Mouse (Mus musculus): Measurements from ENCODE around the gene Celsr1. TPM values are rescaled to one million over a fixed set of nuclear protein-coding genes. Genes with fewer than 3 reads are reported as not detected.

Gene Celsr1
- polyA plus RNA-seq, 1 experiment from 2014 or later: 3.5 TPM

DNA sequence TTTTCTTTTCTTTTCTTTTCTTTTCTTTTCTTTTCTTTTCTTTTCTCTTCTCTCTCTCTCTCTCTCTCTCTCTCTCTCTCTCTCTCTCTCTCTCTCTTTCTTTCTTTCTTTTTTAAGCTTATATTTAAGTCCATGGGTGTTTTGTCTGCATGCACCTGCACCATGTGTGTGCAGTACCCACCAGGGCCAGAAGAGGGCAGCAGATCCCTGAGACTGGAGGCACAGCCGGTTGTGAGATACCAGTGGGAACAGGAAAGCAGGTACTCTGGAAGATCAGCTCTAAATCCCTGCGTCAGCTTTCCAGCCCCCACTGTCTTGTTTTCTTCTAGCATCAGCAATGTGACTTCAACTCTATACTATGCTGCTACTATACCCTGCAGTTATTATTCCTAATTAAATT is 120.0 kb downstream of the Celsr1 start:
- Histone ChIP-seq H3K4me3 (ENCODE audit: low read length) (no peak overlapping the region), H3K9ac (replicated peaks; ENCODE audit: low read length) (no peak overlapping the region), H3K4me2 (replicated peaks; ENCODE audit: low read depth, low read length) (no peak overlapping the region), H3K27ac (ENCODE audit: low read length) (no peak overlapping the region), H3K4me1 (ENCODE audit: insufficient read depth, low read length) (peaks cover 19% of the 10 kb centered on the region), H3K27me3 (ENCODE audit: insufficient read depth, low read length) (no peaks in the 10 kb centered on the region), H3K36me3 (ENCODE audit: insufficient read depth, low read length) (peaks cover 10% of the 10 kb centered on the region), H3K9me3 (ENCODE audit: low read length) (peaks cover 6% of the 10 kb centered on the region)
- no peak for ATAC-seq (ENCODE audit: low FRiP score, low TSS enrichment)
- WGBS: 37% methylated on average over 2 of the region's 2 CpGs

DNA sequence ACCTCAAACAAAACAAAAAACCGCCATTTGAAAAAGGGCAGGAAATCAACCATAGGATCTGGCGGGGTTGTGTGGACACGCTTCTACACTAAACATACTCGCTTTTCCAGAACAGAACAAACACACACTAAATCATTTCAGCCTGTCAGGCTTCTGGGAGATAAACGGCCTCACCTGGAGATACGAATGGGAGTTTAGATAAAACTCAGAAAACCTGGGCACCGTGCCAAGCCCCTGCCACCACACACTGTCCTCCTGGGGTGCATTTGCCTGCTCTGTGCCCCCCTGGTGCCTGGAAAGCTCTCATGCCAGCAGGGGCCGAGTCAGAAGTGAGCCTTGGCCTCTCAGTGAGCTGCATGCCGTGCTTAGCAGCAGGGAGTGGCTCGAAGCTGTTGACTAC is 123.6 kb downstream of the Celsr1 start:
- no peak overlapping the region; the same call in 1 of the 2 replicates for H3K9ac ChIP-seq (replicated peaks; ENCODE audit: low read length)
- H3K27me3 ChIP-seq (ENCODE audit: insufficient read depth, low read length): no peaks in the 10 kb centered on the region
- H3K27ac ChIP-seq (ENCODE audit: low read length): peak overlapping the region; percentile 28
- no peaks in the 10 kb centered on the region for H3K9me3 ChIP-seq (ENCODE audit: low read length)
- no peak overlapping the region for H3K4me3 ChIP-seq (ENCODE audit: low read length)
- H3K4me2 ChIP-seq (replicated peaks; ENCODE audit: low read depth, low read length): no peak overlapping the region
- no peak for ATAC-seq (ENCODE audit: low FRiP score, low TSS enrichment)
- H3K4me1 ChIP-seq (ENCODE audit: insufficient read depth, low read length): peaks cover 20% of the 10 kb centered on the region
- peaks cover 4% of the 10 kb centered on the region for H3K36me3 ChIP-seq (ENCODE audit: insufficient read depth, low read length)
- WGBS: 16% methylated on average over 10 of the region's 10 CpGs

DNA sequence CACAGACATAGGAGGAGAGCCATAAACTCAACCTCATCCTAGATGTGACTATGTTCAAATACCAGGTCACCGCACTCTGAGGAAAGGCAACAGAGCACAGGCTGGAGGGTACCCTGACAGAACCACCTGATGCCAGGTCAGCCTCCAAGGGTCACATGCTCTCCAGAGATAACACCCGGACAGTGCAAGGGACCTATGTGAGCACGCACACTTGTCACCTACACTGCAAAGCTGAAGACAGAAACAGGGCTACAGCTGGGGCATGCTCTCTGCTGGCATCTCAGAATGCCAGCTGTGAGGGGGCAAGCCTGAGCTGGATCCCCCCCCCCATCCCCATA is 124.1 kb downstream of the Celsr1 start:
- H3K4me2 ChIP-seq (replicated peaks; ENCODE audit: low read depth, low read length): no peak overlapping the region
- WGBS: 52% methylated on average over 3 of the region's 3 CpGs
- peaks cover 4% of the 10 kb centered on the region for H3K36me3 ChIP-seq (ENCODE audit: insufficient read depth, low read length)
- H3K9ac ChIP-seq (replicated peaks; ENCODE audit: low read length): no peak overlapping the region
- peaks cover 20% of the 10 kb centered on the region for H3K4me1 ChIP-seq (ENCODE audit: insufficient read depth, low read length)
- ATAC-seq (ENCODE audit: low FRiP score, low TSS enrichment): peak; percentile 60; the same call in 1 of the 2 replicates
- no peaks in the 10 kb centered on the region for H3K9me3 ChIP-seq (ENCODE audit: low read length)
- H3K27me3 ChIP-seq (ENCODE audit: insufficient read depth, low read length): no peaks in the 10 kb centered on the region
- H3K4me3 ChIP-seq (ENCODE audit: low read length): no peak overlapping the region
- peak overlapping the region; percentile 28 for H3K27ac ChIP-seq (ENCODE audit: low read length)

- 73% methylated on average over 7 of the region's 7 CpGs for WGBS
- ATAC-seq (ENCODE audit: low FRiP score, low TSS enrichment): peak; percentile 57
- H3K27me3 ChIP-seq (ENCODE audit: insufficient read depth, low read length): no peaks in the 10 kb centered on the region
- H3K4me1 ChIP-seq (ENCODE audit: insufficient read depth, low read length): peaks cover 20% of the 10 kb centered on the region
- no peaks in the 10 kb centered on the region for H3K9me3 ChIP-seq (ENCODE audit: low read length)
- H3K27ac ChIP-seq (ENCODE audit: low read length): peak overlapping the region; percentile 50; the same call in 1 of the 2 replicates
- no peak overlapping the region for H3K9ac ChIP-seq (replicated peaks; ENCODE audit: low read length)
- no peak overlapping the region for H3K4me2 ChIP-seq (replicated peaks; ENCODE audit: low read depth, low read length)
- H3K36me3 ChIP-seq (ENCODE audit: insufficient read depth, low read length): peaks cover 2% of the 10 kb centered on the region
- no peak overlapping the region for H3K4me3 ChIP-seq (ENCODE audit: low read length)
These were observed 124.7 kb downstream of the Celsr1 start for GRCm38 (mm10) chr15:85908660-85909491.

DNA sequence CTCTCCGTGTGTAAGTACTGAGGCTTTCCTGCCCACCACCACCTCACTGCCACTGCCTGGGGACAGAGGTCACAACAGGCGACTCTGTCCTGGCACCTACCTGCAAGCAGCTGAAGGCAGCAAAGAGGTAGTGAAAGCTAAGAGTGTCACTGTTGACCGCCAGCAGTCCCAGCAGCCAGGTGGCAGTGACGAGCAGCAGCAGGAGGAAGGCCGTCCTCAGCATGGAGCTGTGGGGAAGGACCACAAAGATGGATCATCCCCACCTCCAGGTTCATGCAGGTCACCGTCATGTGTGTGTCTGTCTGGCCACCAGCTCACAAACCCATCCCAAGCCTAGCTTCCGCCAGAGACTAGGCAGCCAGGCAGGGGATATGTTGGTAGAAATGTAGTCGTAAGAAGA is 129.8 kb downstream of the Celsr1 start:
- Histone ChIP-seq H3K36me3 (ENCODE audit: insufficient read depth, low read length) (peaks cover 9% of the 10 kb centered on the region; the same call in 1 of the 2 replicates), H3K4me1 (ENCODE audit: insufficient read depth, low read length) (peaks cover 5% of the 10 kb centered on the region; the same call in 1 of the 2 replicates), H3K9ac (replicated peaks; ENCODE audit: low read length) (no peak overlapping the region), H3K4me2 (replicated peaks; ENCODE audit: low read depth, low read length) (no peak overlapping the region), H3K27me3 (ENCODE audit: insufficient read depth, low read length) (no peaks in the 10 kb centered on the region), H3K9me3 (ENCODE audit: low read length) (no peaks in the 10 kb centered on the region), H3K27ac (ENCODE audit: low read length) (no peak overlapping the region), H3K4me3 (ENCODE audit: low read length) (no peak overlapping the region)
- 78% methylated on average over 8 of the region's 8 CpGs for WGBS
- no peak for ATAC-seq (ENCODE audit: low FRiP score, low TSS enrichment)

GRCm38 (mm10) chr15:85902505-85902904 is 131.1 kb downstream of the Celsr1 start:
- no peak; the same call in 1 of the 2 replicates for ATAC-seq (ENCODE audit: low FRiP score, low TSS enrichment)
- Histone ChIP-seq H3K4me1 (ENCODE audit: insufficient read depth, low read length) (0 out of 2 replicates have a peak, but pooled peaks cover 2% of the 10 kb centered on the region), H3K36me3 (ENCODE audit: insufficient read depth, low read length) (peaks cover 14% of the 10 kb centered on the region; the same call in 1 of the 2 replicates), H3K27ac (ENCODE audit: low read length) (no peak overlapping the region), H3K9me3 (ENCODE audit: low read length) (no peaks in the 10 kb centered on the region), H3K4me2 (replicated peaks; ENCODE audit: low read depth, low read length) (no peak overlapping the region), H3K4me3 (ENCODE audit: low read length) (no peak overlapping the region), H3K27me3 (ENCODE audit: insufficient read depth, low read length) (no peaks in the 10 kb centered on the region), H3K9ac (replicated peaks; ENCODE audit: low read length) (no peak overlapping the region)
- WGBS: 88% methylated on average over 10 of the region's 10 CpGs

GRCm38 (mm10) chr15:85900801-85901200 is 132.8 kb downstream of the Celsr1 start:
- WGBS: 84% methylated on average over 12 of the region's 12 CpGs
- no peak for ATAC-seq (ENCODE audit: low FRiP score, low TSS enrichment)
- no peak overlapping the region for H3K9ac ChIP-seq (replicated peaks; ENCODE audit: low read length)
- H3K4me1 ChIP-seq (ENCODE audit: insufficient read depth, low read length): 0 out of 2 replicates have a peak, but pooled peaks cover 2% of the 10 kb centered on the region
- H3K4me2 ChIP-seq (replicated peaks; ENCODE audit: low read depth, low read length): no peak overlapping the region
- no peaks in the 10 kb centered on the region for H3K27me3 ChIP-seq (ENCODE audit: insufficient read depth, low read length)
- H3K27ac ChIP-seq (ENCODE audit: low read length): no peak overlapping the region
- H3K4me3 ChIP-seq (ENCODE audit: low read length): no peak overlapping the region
- no peaks in the 10 kb centered on the region for H3K9me3 ChIP-seq (ENCODE audit: low read length)
- H3K36me3 ChIP-seq (ENCODE audit: insufficient read depth, low read length): peaks cover 21% of the 10 kb centered on the region; the same call in 1 of the 2 replicates

GRCm38 (mm10) chr15:85900318-85900717 is 133.3 kb downstream of the Celsr1 start:
- ATAC-seq (ENCODE audit: low FRiP score, low TSS enrichment): no peak
- Histone ChIP-seq H3K27me3 (ENCODE audit: insufficient read depth, low read length) (no peaks in the 10 kb centered on the region), H3K36me3 (ENCODE audit: insufficient read depth, low read length) (peaks cover 21% of the 10 kb centered on the region; the same call in 1 of the 2 replicates), H3K9ac (replicated peaks; ENCODE audit: low read length) (no peak overlapping the region), H3K4me1 (ENCODE audit: insufficient read depth, low read length) (0 out of 2 replicates have a peak, but pooled peaks cover 2% of the 10 kb centered on the region), H3K4me3 (ENCODE audit: low read length) (no peak overlapping the region), H3K9me3 (ENCODE audit: low read length) (no peaks in the 10 kb centered on the region), H3K4me2 (replicated peaks; ENCODE audit: low read depth, low read length) (no peak overlapping the region), H3K27ac (ENCODE audit: low read length) (no peak overlapping the region)
- WGBS: 84% methylated on average over 8 of the region's 8 CpGs

GRCm38 (mm10) chr15:85899396-85899795 is 134.2 kb downstream of the Celsr1 start:
- Histone ChIP-seq H3K4me3 (ENCODE audit: low read length) (no peak overlapping the region), H3K27ac (ENCODE audit: low read length) (no peak overlapping the region), H3K4me2 (replicated peaks; ENCODE audit: low read depth, low read length) (no peak overlapping the region), H3K4me1 (ENCODE audit: insufficient read depth, low read length) (0 out of 2 replicates have a peak, but pooled peaks cover 2% of the 10 kb centered on the region), H3K9ac (replicated peaks; ENCODE audit: low read length) (no peak overlapping the region), H3K36me3 (ENCODE audit: insufficient read depth, low read length) (peaks cover 27% of the 10 kb centered on the region; the same call in 1 of the 2 replicates), H3K27me3 (ENCODE audit: insufficient read depth, low read length) (no peaks in the 10 kb centered on the region), H3K9me3 (ENCODE audit: low read length) (no peaks in the 10 kb centered on the region)
- 76% methylated on average over 6 of the region's 6 CpGs for WGBS
- no peak for ATAC-seq (ENCODE audit: low FRiP score, low TSS enrichment)

DNA sequence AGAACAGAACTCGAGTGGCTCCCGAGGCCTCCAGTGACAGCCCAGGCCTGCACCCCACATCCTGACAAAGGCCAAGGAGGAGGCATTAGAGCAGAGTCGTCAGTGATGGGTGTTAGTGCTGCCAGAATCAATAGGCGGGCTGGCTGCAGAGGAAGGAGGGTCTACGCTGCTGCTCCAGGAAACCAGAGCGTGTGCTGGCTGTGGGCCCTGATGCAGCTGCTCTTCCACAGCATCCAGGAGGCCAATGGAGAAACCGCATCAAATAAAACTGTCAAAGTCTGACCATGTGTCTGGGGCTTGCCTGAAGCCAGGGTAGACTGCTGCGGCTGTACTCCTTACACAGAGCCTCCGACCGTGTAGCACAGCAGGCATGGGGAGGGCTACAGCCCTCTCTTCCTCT is 136.5 kb downstream of the Celsr1 start:
- no peak for ATAC-seq (ENCODE audit: low FRiP score, low TSS enrichment)
- H3K27ac ChIP-seq (ENCODE audit: low read length): no peak overlapping the region
- H3K27me3 ChIP-seq (ENCODE audit: insufficient read depth, low read length): no peaks in the 10 kb centered on the region
- no peak overlapping the region for H3K4me2 ChIP-seq (replicated peaks; ENCODE audit: low read depth, low read length)
- H3K4me3 ChIP-seq (ENCODE audit: low read length): no peak overlapping the region
- 0 out of 2 replicates have a peak, but pooled peaks cover 2% of the 10 kb centered on the region for H3K4me1 ChIP-seq (ENCODE audit: insufficient read depth, low read length)
- H3K36me3 ChIP-seq (ENCODE audit: insufficient read depth, low read length): peaks cover 49% of the 10 kb centered on the region
- WGBS: 69% methylated on average over 10 of the region's 10 CpGs
- H3K9me3 ChIP-seq (ENCODE audit: low read length): no peaks in the 10 kb centered on the region
- H3K9ac ChIP-seq (replicated peaks; ENCODE audit: low read length): no peak overlapping the region
